Mouse (Mus musculus): ENCODE results near the gene a. TPM values are rescaled to one million over a fixed set of nuclear protein-coding genes. Genes with fewer than 3 reads are reported as not detected.

Gene a
- polyA plus RNA-seq, 1 experiment from 2014 or later = 1.7 TPM

DNA sequence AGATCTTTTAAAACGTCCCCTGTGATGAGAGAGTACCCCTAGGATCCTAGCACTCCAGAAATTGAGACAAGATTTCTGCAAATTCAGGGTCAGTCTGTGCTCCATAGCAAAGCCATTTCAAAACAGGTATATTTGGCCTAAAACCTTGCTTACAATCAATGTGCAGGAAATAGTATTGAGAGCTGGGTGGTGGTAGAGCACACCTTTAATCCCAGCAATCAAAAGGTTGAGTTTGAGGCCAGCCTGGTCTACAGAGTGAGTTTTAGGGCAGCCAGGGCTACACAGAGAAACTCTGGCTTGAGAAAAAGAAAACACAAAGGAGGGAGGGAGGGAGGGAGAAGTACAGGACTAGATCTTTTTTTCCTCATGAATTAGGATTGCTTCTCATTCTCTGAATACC is 266.2 kb downstream of the a start:
- Histone ChIP-seq H3K9me3 (no peaks in the 10 kb centered on the region), H3K9ac (no peak overlapping the region), H3K36me3 (replicated peaks) (peaks cover 28% of the 10 kb centered on the region), H3K27me3 (no peaks in the 10 kb centered on the region), H3K4me2 (no peak overlapping the region), H3K27ac (no peak overlapping the region), H3K4me1 (no peaks in the 10 kb centered on the region), H3K4me3 (replicated peaks) (no peak overlapping the region)
- no peak for ATAC-seq (ENCODE audit: low FRiP score)
- 81% methylated on average over 1 of the region's 1 CpGs for WGBS

DNA sequence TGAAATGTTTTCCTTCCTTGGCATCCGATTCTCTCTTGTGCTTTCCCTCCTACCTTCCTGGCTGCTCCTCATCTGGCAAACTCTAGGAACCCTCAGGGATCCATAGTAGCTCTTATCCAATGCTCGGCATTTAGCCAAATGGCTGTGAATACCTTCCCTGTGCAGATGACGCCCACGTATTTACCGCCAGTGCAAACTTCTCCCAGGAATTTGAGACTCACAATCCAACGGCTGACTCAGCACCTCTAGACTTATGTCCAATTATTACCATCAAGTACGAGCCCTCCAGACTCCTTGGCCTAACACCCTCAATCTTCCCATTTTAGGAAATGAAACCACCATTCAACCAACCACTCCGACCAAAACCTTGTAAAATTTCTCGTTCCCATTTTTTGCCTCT is 279.8 kb downstream of the a start:
- peaks cover 26% of the 10 kb centered on the region for H3K36me3 ChIP-seq (replicated peaks)
- no peak overlapping the region for H3K9ac ChIP-seq
- no peak for ATAC-seq (ENCODE audit: low FRiP score)
- H3K27ac ChIP-seq = no peak overlapping the region
- H3K4me2 ChIP-seq = no peak overlapping the region
- H3K4me3 ChIP-seq (replicated peaks) = no peak overlapping the region
- H3K9me3 ChIP-seq = no peaks in the 10 kb centered on the region
- WGBS = 93% methylated on average over 9 of the region's 9 CpGs
- H3K27me3 ChIP-seq = no peaks in the 10 kb centered on the region
- peaks cover 24% of the 10 kb centered on the region for H3K4me1 ChIP-seq

- WGBS = 82% methylated on average over 8 of the region's 8 CpGs
- no peaks in the 10 kb centered on the region for H3K9me3 ChIP-seq
- H3K27ac ChIP-seq = no peak overlapping the region
- H3K4me3 ChIP-seq (replicated peaks) = peak overlapping the region; percentile 56; the same call in 1 of the 2 replicates
- H3K4me1 ChIP-seq = peaks cover 24% of the 10 kb centered on the region
- H3K4me2 ChIP-seq = peak overlapping the region; percentile 63
- no peaks in the 10 kb centered on the region for H3K27me3 ChIP-seq
- ATAC-seq (ENCODE audit: low FRiP score) = no peak
- peak overlapping the region; percentile 62; the same call in 1 of the 2 replicates for H3K9ac ChIP-seq
- peaks cover 11% of the 10 kb centered on the region for H3K36me3 ChIP-seq (replicated peaks)
Measured at GRCm38 (mm10) chr2:155072353-155073145, 281.3 kb downstream of the a start.

DNA sequence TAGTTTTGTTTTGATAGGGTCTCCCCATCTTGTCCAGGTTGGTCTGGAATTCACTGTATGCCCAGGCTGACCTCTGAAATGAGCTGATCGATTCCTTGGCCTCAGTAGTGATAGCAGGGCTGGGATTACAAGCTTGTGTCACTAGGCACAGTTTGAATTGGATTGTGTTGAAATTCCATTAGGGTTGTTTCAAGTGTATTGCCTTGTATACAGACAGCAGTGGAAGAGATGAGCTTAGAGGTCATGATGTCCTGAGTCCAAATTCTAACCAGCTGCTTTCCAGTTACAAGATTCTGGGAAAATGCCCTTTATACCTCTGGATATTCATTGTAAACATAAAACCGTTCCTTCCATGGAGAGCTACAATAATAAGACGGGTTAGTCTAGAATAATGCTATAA is 282.1 kb downstream of the a start:
- peaks cover 3% of the 10 kb centered on the region for H3K36me3 ChIP-seq (replicated peaks)
- ATAC-seq (ENCODE audit: low FRiP score) = no peak
- H3K9ac ChIP-seq = peak overlapping the region; percentile 62
- H3K9me3 ChIP-seq = no peaks in the 10 kb centered on the region
- H3K27me3 ChIP-seq = no peaks in the 10 kb centered on the region
- H3K4me2 ChIP-seq = peak overlapping the region; percentile 63
- peaks cover 24% of the 10 kb centered on the region for H3K4me1 ChIP-seq
- peak overlapping the region; percentile 56 for H3K4me3 ChIP-seq (replicated peaks)
- 28% methylated on average over 3 of the region's 3 CpGs for WGBS
- peak overlapping the region; percentile 76; the same call in 1 of the 2 replicates for H3K27ac ChIP-seq

DNA sequence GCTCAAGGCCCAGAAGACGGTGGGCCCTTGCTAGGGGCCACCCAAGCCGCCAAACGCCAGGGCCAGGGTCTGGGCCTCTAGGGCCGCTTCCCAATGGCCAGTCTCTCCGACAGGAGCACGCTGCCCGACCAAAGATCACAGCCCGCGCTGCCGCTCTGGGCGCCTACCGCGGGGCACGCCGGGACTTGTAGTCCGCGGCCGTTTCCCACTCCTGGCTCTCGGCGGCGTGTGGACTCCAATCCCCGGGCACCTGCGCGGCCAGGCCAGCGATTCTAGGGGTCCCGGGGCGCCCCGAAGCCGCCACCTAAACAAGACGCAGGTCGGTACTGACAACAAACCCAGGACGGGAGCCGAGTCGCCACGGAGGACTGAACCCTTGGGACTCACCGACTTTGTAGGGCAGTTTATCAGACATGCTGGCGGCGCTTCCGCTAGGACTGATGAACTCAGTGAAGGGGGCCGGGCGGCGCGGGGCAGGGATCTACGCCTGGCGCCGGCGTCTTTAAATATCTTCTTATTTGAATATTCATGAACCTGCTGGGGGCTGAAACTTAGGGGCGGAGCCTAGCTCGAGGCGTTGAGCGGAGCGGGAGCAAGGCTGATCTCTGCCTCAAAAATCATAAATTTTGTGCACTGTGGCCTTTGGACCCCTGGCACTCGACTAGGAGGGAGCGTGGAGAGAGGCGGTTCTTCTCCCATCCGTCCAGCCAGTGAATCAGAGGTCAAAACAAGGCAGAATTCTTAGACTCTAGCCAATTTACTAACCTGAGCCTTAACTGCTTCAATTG is 283.0 kb downstream of the a start, which contains the start of gene Ahcy:
TSS of gene Ahcy (minus strand) at position 520 of the 788 bp plus-strand sequence.
- WGBS = under 1% methylated on average over 56 of the region's 56 CpGs
- peak within 1 kb of the TSS; percentile 56 for H3K4me3 ChIP-seq (replicated peaks)
- peak within 1 kb of the TSS; percentile 63 for H3K4me2 ChIP-seq
- H3K4me1 ChIP-seq = peaks cover 24% of the 10 kb centered on the region
- no peaks in the 10 kb centered on the region for H3K9me3 ChIP-seq
- no peaks in the 10 kb centered on the region for H3K36me3 ChIP-seq (replicated peaks)
- H3K27ac ChIP-seq = peak within 1 kb of the TSS; percentile 76
- H3K27me3 ChIP-seq = no peaks in the 10 kb centered on the region
- ATAC-seq (ENCODE audit: low FRiP score) = peak; percentile 95
- peak within 1 kb of the TSS; percentile 62 for H3K9ac ChIP-seq

DNA sequence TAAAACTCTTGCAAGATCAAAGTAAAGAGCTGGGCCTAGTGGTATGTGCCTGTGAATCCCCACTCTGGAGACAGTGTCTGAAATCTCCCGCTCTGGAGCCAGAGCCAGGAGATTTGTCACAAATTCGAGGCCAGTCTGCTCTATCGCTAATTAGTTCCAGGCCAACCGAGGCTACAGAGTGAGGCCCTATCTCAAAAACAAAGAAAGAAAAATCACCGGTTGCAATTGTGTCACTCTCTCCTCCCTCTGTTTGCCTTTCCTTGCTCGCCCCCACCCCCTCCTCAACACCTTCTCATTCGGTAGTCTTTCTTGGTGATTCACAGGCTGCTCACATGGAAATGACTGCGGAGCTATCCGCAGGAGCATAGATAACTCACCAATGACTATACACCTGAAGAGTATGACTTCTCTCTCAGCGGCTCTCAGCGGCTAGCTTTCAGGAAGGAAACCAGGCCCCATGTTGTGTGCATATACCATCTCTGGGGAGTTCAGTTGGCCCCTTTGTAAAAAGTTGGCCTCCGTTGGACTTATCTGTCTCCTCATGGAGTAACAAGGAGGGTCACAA is 283.6 kb downstream of the a start:
- 20% methylated on average over 12 of the region's 12 CpGs for WGBS
- Histone ChIP-seq H3K9me3 (no peaks in the 10 kb centered on the region), H3K4me2 (peak overlapping the region; percentile 63), H3K9ac (peak overlapping the region; percentile 62), H3K4me3 (replicated peaks) (peak overlapping the region; percentile 56), H3K27ac (peak overlapping the region; percentile 76), H3K4me1 (peaks cover 24% of the 10 kb centered on the region), H3K27me3 (no peaks in the 10 kb centered on the region), H3K36me3 (replicated peaks) (no peaks in the 10 kb centered on the region)
- no peak; the same call in 1 of the 2 replicates for ATAC-seq (ENCODE audit: low FRiP score)

GRCm38 (mm10) chr2:155075649-155076048 is 284.4 kb downstream of the a start:
- H3K9ac ChIP-seq = no peak overlapping the region
- H3K36me3 ChIP-seq (replicated peaks) = no peaks in the 10 kb centered on the region
- no peaks in the 10 kb centered on the region for H3K27me3 ChIP-seq
- H3K9me3 ChIP-seq = no peaks in the 10 kb centered on the region
- ATAC-seq (ENCODE audit: low FRiP score) = no peak
- peaks cover 24% of the 10 kb centered on the region for H3K4me1 ChIP-seq
- no peak overlapping the region for H3K4me3 ChIP-seq (replicated peaks)
- WGBS = 88% methylated on average over 6 of the region's 6 CpGs
- H3K4me2 ChIP-seq = no peak overlapping the region
- H3K27ac ChIP-seq = no peak overlapping the region

DNA sequence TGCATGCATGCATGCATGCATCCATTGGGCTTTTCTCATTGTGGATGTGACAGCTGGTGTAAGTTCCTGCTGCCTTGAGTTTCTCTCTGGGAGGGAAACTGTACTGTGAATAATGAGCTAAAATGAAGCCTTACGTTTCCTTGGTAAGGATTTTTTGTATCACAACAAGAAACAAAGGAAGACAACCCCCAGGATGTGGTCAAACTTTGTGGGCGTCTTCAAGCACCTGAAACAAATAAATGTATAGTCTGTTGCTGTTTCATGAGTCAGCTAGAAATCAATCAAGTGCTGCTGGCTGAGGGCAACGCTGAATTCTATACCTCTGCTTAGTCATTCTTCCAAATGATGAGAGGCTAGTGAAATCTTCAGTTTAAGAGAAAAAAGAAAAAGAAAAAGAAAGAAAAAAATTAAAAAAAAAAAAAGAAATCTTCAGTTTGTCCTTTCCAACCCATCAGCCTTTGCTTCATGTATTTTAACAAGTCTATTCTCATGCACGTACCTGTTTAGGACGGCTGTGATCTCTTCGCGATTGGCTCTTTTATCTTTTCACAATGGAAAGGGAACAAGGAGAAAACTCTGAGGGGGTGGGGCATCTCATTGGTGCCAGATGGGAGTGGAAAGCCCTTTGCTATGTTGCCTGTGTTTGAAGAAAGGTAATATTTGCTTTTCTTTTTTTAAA is 288.4 kb downstream of the a start:
- WGBS = 30% methylated on average over 7 of the region's 7 CpGs

DNA sequence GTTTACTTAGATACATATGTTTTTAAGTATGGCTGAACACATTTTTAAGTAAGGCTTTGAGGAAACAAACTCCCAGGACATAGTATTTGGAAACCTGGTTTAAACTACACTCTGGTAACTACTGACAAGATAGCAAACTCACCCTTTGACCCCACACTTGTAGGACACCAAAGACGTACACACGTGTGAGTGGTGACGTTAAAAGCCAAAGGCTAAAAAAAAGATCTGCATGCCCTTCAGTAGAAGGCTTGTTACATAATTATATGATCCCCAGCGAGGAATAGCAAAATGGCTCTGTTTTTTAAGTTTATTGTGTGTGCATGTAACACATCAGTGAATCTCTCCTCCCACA is 289.0 kb downstream of the a start:
- no peak for ATAC-seq (ENCODE audit: low FRiP score)
- peaks cover 5% of the 10 kb centered on the region for H3K4me1 ChIP-seq
- 80% methylated on average over 4 of the region's 4 CpGs for WGBS
- H3K4me3 ChIP-seq (replicated peaks) = no peak overlapping the region
- no peaks in the 10 kb centered on the region for H3K36me3 ChIP-seq (replicated peaks)
- H3K27ac ChIP-seq = no peak overlapping the region
- H3K9ac ChIP-seq = no peak overlapping the region
- no peak overlapping the region for H3K4me2 ChIP-seq
- no peaks in the 10 kb centered on the region for H3K9me3 ChIP-seq
- no peaks in the 10 kb centered on the region for H3K27me3 ChIP-seq

More for the DNA sequence above, 288.4 kb downstream of the a start:
- no peaks in the 10 kb centered on the region for H3K36me3 ChIP-seq (replicated peaks)
- no peak for ATAC-seq (ENCODE audit: low FRiP score)
- H3K4me2 ChIP-seq = no peak overlapping the region
- H3K9ac ChIP-seq = no peak overlapping the region
- no peak overlapping the region for H3K27ac ChIP-seq
- H3K27me3 ChIP-seq = no peaks in the 10 kb centered on the region
- H3K4me1 ChIP-seq = peaks cover 10% of the 10 kb centered on the region
- H3K9me3 ChIP-seq = no peaks in the 10 kb centered on the region
- no peak overlapping the region for H3K4me3 ChIP-seq (replicated peaks)

- no peaks in the 10 kb centered on the region for H3K27me3 ChIP-seq
- no peaks in the 10 kb centered on the region for H3K9me3 ChIP-seq
- H3K4me1 ChIP-seq = no peaks in the 10 kb centered on the region
- ATAC-seq (ENCODE audit: low FRiP score) = no peak
- no peak overlapping the region for H3K27ac ChIP-seq
- no peaks in the 10 kb centered on the region for H3K36me3 ChIP-seq (replicated peaks)
- WGBS = 88% methylated on average over 3 of the region's 3 CpGs
- no peak overlapping the region for H3K4me2 ChIP-seq
- H3K9ac ChIP-seq = no peak overlapping the region
- no peak overlapping the region for H3K4me3 ChIP-seq (replicated peaks)
Measured at GRCm38 (mm10) chr2:155081056-155081455, 289.9 kb downstream of the a start.

DNA sequence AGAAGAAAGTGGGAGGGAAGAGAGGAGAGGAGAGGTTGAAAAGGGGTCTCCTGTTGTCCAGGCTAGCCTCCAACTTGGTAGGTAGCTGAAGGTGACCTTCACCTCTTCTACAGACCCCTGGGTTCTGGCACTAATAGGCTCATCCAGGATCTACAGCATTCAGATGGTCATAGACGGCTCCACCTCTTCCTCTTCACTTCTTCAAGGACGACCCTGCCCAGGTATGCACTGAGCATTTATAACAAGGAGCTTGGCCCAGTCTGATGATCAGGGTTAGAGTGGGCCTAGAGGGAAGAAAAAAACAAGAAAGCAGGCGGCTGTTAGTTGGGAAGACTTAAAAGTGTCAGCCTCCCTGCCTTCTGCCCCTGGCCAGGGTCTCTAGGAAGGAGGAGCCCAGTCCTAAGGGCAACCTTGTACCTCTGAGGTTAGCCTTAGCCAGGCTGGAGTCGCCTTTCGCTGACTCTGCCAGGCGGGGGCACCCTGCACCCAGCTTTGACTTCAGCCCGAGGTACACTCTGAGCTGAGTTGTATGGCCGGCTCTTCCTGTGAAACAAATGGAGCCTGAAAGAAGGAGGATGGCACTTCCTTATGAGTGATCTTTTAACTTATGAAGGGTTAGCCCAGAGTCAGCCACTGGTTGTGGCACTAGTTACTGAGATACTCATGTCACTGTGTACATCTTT is 291.1 kb downstream of the a start:
- H3K4me1 ChIP-seq = no peaks in the 10 kb centered on the region
- no peak overlapping the region for H3K4me2 ChIP-seq
- no peaks in the 10 kb centered on the region for H3K36me3 ChIP-seq (replicated peaks)
- no peak for ATAC-seq (ENCODE audit: low FRiP score)
- H3K27ac ChIP-seq = no peak overlapping the region
- WGBS = 21% methylated on average over 8 of the region's 8 CpGs
- no peaks in the 10 kb centered on the region for H3K27me3 ChIP-seq
- no peak overlapping the region for H3K9ac ChIP-seq
- no peaks in the 10 kb centered on the region for H3K9me3 ChIP-seq
- H3K4me3 ChIP-seq (replicated peaks) = no peak overlapping the region
